Mouse (Mus musculus) intestine, embryonic 16.5 days (tissue): ENCODE results near the gene Olfr875. TPM values are rescaled to one million over a fixed set of nuclear protein-coding genes. Genes with fewer than 3 reads are reported as not detected.

Experiments
- polyA plus RNA-seq: library from polyadenylated mRNA; unstranded; fragments of >200 nt; fragmentation: Nextera tagmentation; extraction: Ambion mirVana; gene quantifications from 2 replicates; pipeline ENCODE4 v1.2.1, GENCODE M21; 2015

The Olfr875 gene
- polyA plus RNA-seq, 1 experiment from 2014 or later, result not detected

Other genes starting within 250 kb of the Olfr875 start
- 49.2 and 49.4 TPM in 2 replicates for gene Esam, start 243.8 kb upstream of the Olfr875 start, polyA plus RNA-seq
- 1.5 and 3.1 TPM in 2 replicates for gene Vsig2, start 232.6 kb upstream of the Olfr875 start, polyA plus RNA-seq
- 2.2 and 2.3 TPM in 2 replicates for gene Nrgn, start 219.0 kb upstream of the Olfr875 start, polyA plus RNA-seq
- 16.6 and 20.5 TPM in 2 replicates for gene Siae, start 216.2 kb upstream of the Olfr875 start, polyA plus RNA-seq
- gene Spa17, start 158.1 kb upstream of the Olfr875 start, polyA plus RNA-seq, result 3.0 and 3.4 TPM in 2 replicates
- 191 and 203 TPM in 2 replicates for gene Tbrg1, start 114.5 kb upstream of the Olfr875 start, polyA plus RNA-seq
- gene Panx3, start 102.6 kb upstream of the Olfr875 start, polyA plus RNA-seq, result not detected in 2 replicates
- not detected in 2 replicates for gene Olfr160, start 55.6 kb upstream of the Olfr875 start, polyA plus RNA-seq
- not detected in 2 replicates for gene Olfr874, start 26.8 kb upstream of the Olfr875 start, polyA plus RNA-seq
- gene Olfr876, start 31.2 kb downstream of the Olfr875 start, polyA plus RNA-seq, result not detected in 2 replicates
- not detected in 2 replicates for gene Olfr877, start 82.4 kb downstream of the Olfr875 start, polyA plus RNA-seq
- gene Olfr145, start 124.9 kb downstream of the Olfr875 start, polyA plus RNA-seq, result not detected in 2 replicates
- gene Olfr878, start 146.0 kb downstream of the Olfr875 start, polyA plus RNA-seq, result not detected in 2 replicates
- gene Olfr881, start 220.0 kb downstream of the Olfr875 start, polyA plus RNA-seq, result not detected in 2 replicates